Mouse (Mus musculus) heart, adult 2 months (tissue): Measurements from ENCODE around the gene Srcap. TPM values are rescaled to one million over a fixed set of nuclear protein-coding genes. Genes with fewer than 3 reads are reported as not detected.
A peak's percentile ranks its signal among the peaks of the same experiment; 100 is the strongest.
"Not testable (repeated sequence)": the region's sequence is repeated elsewhere in the genome, so short reads cannot be mapped to it uniquely, and the experiment has no call there.

Experiments
- DNase-seq, 2 experiments: peaks; one replicate each; pipeline ENCODE4 v3.0.0; 2021
- H3K27ac ChIP-seq: fragments of 200-600 bp; 2 replicates; pipeline ENCODE4 v1.8.1; 2022
- H3K27me3 ChIP-seq: fragments of 200-500 bp; 2 replicates; pipeline ENCODE4 v1.6.1; 2012; ENCODE audit warnings: mild to moderate bottlenecking, low read length, inconsistent platforms, mixed read lengths; ENCODE audit not compliant: control insufficient read depth, insufficient read depth
- H3K36me3 ChIP-seq: fragments of 200-500 bp; 2 replicates; pipeline ENCODE4 v1.6.1; 2012; ENCODE audit warnings: low read length, inconsistent platforms; ENCODE audit not compliant: control insufficient read depth, insufficient read depth
- H3K4me1 ChIP-seq: fragments of 200-500 bp; 2 replicates; pipeline ENCODE4 v1.6.1; 2011; ENCODE audit warnings: low read length; ENCODE audit not compliant: control insufficient read depth, insufficient read depth
- H3K4me3 ChIP-seq: fragments of 200-600 bp; 2 replicates; pipeline ENCODE4 v1.8.1; 2022
- H3K79me2 ChIP-seq: fragments of 200-500 bp; replicated peaks from 2 replicates; pipeline ENCODE4 v1.6.1; 2012; ENCODE audit warnings: mild to moderate bottlenecking, inconsistent platforms, low read length, moderate library complexity, mixed read lengths; ENCODE audit not compliant: control insufficient read depth, insufficient read depth
- H3K9ac ChIP-seq: fragments of 200-500 bp; 2 replicates; pipeline ENCODE4 v1.6.1; 2012; ENCODE audit warnings: low read depth, mild to moderate bottlenecking, control low read depth, inconsistent platforms, low read length, mixed read lengths
- CTCF ChIP-seq: fragments of 200-600 bp; IDR thresholded peaks from 2 replicates; pipeline ENCODE4 v1.8.1; 2022; ENCODE audit warnings: antibody characterized with exemption, mild to moderate bottlenecking, moderate library complexity
- EP300 ChIP-seq: fragments of 200-500 bp; IDR thresholded peaks from 2 replicates; pipeline ENCODE4 v1.6.1; 2011; ENCODE audit warnings: low read depth, low read length, control low read depth; ENCODE audit not compliant: insufficient read depth
- POLR2A ChIP-seq: fragments of 200-500 bp; IDR thresholded peaks from 2 replicates; pipeline ENCODE4 v1.6.1; 2011; ENCODE audit warnings: mild to moderate bottlenecking, low read depth, low read length, control low read depth; ENCODE audit not compliant: insufficient read depth
- WGBS: fragments of 180-500 bp; shearing (Covaris S2); methylation state at CpG from one replicate; pipeline ENCODE4 v1.1.7; 2018; 5-methylcytosine and 5-hydroxymethylcytosine counted together
- intact Hi-C: fragments of 180-260 bp; cut with DNase I; formaldehyde crosslinking; loops from one replicate; pipeline ENCODE4 v1.15.1; 2025
- polyA plus RNA-seq: library from polyadenylated mRNA; depleted of rRNA; stranded (reverse); fragments of >200 nt; gene quantifications from 2 replicates; pipeline ENCODE4 v1.2.3, GENCODE M21; 2012
- total RNA-seq, 2 experiments: library from RNA; stranded (reverse); gene quantifications; 2 replicates each; pipeline ENCODE4 v1.2.3; 2021

Gene Srcap
- total and polyA plus RNA-seq, 3 experiments = 15.3 to 55.8 (median 53.1) TPM

DNA sequence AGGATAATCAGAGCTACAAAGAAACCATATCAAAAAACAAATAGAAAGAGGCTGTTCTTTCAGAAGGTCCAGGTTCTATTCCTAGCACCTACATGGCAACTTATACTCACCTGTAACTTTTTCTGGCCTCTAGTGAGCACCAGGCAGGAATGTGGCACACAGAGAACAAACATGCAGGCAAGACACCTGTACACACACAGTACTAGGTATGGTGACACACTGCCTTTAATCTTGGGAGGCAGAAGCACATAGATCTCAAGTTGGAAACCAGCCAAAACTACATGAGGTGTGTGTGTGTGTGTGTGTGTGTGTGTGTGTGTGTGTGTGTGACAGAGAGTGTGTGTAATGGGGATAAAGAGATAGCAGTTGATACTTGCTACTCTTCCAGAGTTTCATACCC is 17.1 kb upstream of the Srcap start:
- no peaks in the 10 kb centered on the region for H3K4me1 ChIP-seq
- TF ChIP-seq EP300 = no peak
- no peak for TF ChIP-seq CTCF
- no peak for TF ChIP-seq POLR2A
- intact Hi-C loops = no loop called here
- H3K36me3 ChIP-seq = no peaks in the 10 kb centered on the region
- no peak overlapping the region for H3K27ac ChIP-seq
- H3K27me3 ChIP-seq = no peaks in the 10 kb centered on the region
- no peak overlapping the region for H3K9ac ChIP-seq
- no peak overlapping the region for H3K4me3 ChIP-seq
- no peaks in the 10 kb centered on the region for H3K79me2 ChIP-seq
- DNase-seq = no peak

DNA sequence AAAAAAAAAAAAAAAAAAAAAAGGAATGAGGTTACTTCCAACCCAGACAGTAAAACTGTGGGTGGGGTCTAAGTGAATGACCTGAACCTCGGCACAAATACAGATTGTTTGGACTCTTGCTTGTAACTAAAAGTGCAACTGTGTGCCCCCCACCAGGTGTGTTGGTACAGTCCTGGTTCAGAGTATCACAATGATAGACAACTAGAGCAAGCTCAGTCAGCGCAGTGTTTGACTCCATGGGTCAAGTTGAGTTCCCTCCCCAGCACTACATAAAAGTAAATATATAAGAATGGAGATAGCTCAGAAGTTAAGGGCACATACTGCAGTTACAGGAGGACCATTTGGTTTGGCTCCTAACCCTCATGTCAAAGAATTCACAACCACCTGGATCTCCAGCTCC is 14.4 kb upstream of the Srcap start:
- H3K27ac ChIP-seq = no peak overlapping the region
- H3K4me3 ChIP-seq = no peak overlapping the region
- H3K79me2 ChIP-seq = no peaks in the 10 kb centered on the region
- no peaks in the 10 kb centered on the region for H3K36me3 ChIP-seq
- no peak overlapping the region for H3K9ac ChIP-seq
- 81% methylated on average over 2 of the region's 2 CpGs for WGBS
- TF ChIP-seq EP300 = no peak
- TF ChIP-seq POLR2A = no peak
- TF ChIP-seq CTCF = no peak
- no peak for DNase-seq
- no peaks in the 10 kb centered on the region for H3K4me1 ChIP-seq
- H3K27me3 ChIP-seq = no peaks in the 10 kb centered on the region
- intact Hi-C loops = no loop called here

DNA sequence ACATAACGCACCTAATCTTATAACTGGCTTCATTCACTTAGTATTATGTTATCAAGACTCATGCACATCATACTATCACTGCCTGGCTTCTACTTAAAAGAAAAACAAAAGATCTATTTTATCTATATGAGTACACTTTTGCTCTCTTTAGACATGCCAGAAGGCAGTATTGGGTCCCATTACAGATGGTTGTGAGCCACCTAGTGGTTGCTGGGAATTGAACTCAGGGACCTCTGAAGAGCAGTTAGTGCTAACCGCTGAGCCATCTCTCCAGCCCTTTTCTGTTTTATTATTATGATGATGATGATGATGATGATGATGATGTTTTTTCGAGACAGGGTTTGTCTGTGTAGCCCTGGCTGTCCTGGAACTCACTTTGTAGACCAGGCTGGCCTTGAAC is 13.4 kb upstream of the Srcap start:
- Histone ChIP-seq H3K27ac (no peak overlapping the region), H3K36me3 (no peaks in the 10 kb centered on the region), H3K79me2 (no peaks in the 10 kb centered on the region), H3K4me3 (no peak overlapping the region), H3K9ac (no peak overlapping the region), H3K27me3 (no peaks in the 10 kb centered on the region), H3K4me1 (no peaks in the 10 kb centered on the region)
- peak in 1 of 2 experiments; percentile 29 for DNase-seq
- WGBS = 34% methylated on average over 3 of the region's 3 CpGs
- TF ChIP-seq EP300 (no peak), POLR2A (no peak), CTCF (peak; percentile 80)
- intact Hi-C loops = loop anchor here (1.0 kb wide), 1 partner anchor 136 kb away; no protein-coding TSS in a partner anchor

DNA sequence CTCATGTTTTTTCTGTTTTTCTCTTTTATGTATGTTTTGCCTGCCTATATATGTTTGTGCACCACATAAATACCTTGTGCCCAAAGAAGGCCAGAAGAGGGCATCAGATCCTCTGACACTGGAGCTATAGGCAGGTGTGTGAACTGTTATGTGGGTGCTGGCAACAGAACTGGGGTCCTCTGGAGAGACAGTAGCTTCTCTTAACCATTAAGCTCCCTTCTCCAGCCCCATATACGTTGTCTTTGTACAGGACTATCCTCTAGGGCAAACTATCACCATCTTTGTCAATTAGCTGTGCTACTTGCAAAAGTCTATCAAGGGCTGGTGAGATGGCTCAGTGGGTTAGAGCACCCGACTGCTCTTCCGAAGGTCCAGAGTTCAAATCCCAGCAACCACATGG is 3.5 kb upstream of the Srcap start:
- Histone ChIP-seq H3K4me1 (peaks cover 2% of the 10 kb centered on the region), H3K27ac (no peak overlapping the region), H3K36me3 (no peaks in the 10 kb centered on the region), H3K9ac (no peak overlapping the region), H3K27me3 (no peaks in the 10 kb centered on the region), H3K79me2 (no peaks in the 10 kb centered on the region), H3K4me3 (no peak overlapping the region)
- WGBS = 95% methylated on average over 3 of the region's 3 CpGs
- TF ChIP-seq EP300 (no peak), CTCF (no peak), POLR2A (no peak)
- intact Hi-C loops = no loop called here
- no peak for DNase-seq

DNA sequence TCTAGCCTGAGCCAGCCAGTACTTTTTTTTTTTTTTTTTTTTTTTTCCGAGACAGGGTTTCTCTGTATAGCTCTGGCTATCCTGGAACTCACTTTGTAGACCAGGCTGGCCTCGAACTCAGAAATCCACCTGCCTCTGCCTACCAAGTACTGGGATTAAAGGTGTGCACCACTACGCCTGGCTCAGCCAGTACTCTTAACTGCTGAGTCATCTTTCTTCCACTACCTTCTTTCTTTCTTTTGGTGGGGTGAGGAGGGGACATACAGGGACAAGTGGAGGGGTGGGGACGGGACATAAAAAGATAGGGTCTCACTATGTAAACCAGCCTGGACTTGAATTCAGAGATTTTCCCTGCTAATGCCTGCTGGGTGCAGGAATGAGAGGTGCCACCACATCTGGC is 2.0 kb upstream of the Srcap start:
- H3K36me3 ChIP-seq, H3K27me3 ChIP-seq, H3K4me1 ChIP-seq, H3K4me3 ChIP-seq, H3K27ac ChIP-seq, H3K79me2 ChIP-seq, H3K9ac ChIP-seq, DNase-seq: not testable (repeated sequence)
- 92% methylated on average over 4 of the region's 4 CpGs for WGBS
- intact Hi-C loops = loop anchor here (2.0 to 10.0 kb wide), 5 partner anchors 29 to 258 kb away; partner anchors contain the start of genes Ccdc189, Orai3 and Rnf40

DNA sequence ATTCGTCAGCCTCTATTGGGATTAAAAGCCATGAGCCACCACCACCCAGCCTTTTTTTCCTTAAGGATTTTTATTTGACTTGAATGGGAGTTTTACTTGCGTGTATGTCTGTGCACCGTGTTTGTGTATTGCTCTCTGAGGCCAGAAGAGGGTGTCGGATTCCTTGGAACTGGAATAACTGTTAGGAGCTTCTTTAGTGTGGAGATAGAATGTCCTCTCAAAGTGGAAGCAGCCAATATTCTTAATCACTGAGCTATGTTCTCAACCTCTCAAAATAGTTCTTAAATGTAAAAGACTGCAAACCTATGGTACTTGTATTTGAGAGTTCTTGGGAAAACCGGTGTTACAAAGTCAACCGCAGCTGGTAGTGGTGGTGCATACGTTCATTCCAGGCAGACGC is 542 bp upstream of the Srcap start:
- Histone ChIP-seq H3K9ac (no peak overlapping the region), H3K4me1 (peaks cover 6% of the 10 kb centered on the region), H3K79me2 (0 out of 2 replicates have a peak, but pooled peaks cover 1% of the 10 kb centered on the region), H3K27me3 (no peaks in the 10 kb centered on the region), H3K4me3 (peak overlapping the region; percentile 93), H3K36me3 (peaks cover 17% of the 10 kb centered on the region), H3K27ac (peak overlapping the region; percentile 98)
- intact Hi-C loops = loop anchor here (2.0 to 10.0 kb wide), 5 partner anchors 30 to 259 kb away; partner anchors contain the start of genes Ccdc189, Orai3 and Rnf40
- 40% methylated on average over 8 of the region's 8 CpGs for WGBS
- DNase-seq = no peak
- TF ChIP-seq EP300 = no peak
- TF ChIP-seq CTCF = peak; percentile 51
